Mouse (Mus musculus) regulatory T cell (primary cell): ENCODE measurements at regions not wholly inside any gene's neighbourhood (a gene's known extent, or its start where the extent isn't known, plus 50 kb on each side); places are given as distances from the start of the nearest gene placed in this dataset.

Experiments
- in situ Hi-C: fragments of 300-600 bp; cut with MboI, MseI; formaldehyde crosslinking; loops from one replicate; pipeline ENCODE4 v1.15.1; 2025; ENCODE audit warnings: high pct_unique_total_duplicates

DNA sequence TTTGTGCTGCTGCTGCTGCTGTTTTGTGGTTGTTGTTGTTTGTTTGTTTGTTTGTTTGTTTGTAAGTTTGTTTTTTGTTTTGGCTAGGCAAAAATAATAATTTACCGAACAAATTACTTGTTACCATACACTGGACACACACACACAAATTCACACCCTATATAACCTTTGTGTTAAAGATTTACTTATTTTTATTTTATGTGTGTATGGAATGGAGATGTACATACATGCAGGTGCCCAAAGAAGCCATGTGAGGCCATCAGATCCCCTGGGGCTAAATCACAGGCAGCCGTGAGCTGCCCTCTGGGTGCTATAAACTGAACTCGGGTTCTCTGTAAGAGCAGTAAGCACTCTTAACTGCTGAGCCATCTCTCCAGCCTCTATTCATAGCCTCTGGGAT is 56.0 kb downstream of the Pttg1 start:
- in situ Hi-C loops, result no loop called here

DNA sequence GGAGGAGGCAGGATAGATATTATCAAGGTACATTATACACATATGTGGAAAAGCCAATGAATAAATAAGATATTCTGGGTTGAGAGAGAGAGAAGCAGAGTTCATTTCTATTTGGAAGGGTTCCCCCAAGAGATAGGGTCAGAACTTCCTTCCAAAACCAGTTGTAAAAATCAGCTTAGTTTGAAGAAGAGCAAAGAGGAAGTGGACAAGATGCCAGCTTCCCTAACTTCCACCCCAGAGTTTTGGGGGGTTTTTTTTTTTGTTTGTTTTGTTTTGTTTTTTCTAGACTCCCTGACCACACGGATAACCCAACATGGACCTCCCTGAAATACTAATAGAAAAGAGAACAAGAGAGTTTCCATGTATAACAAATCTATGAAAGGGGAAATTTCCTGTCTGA is 57.7 kb downstream of the Pttg1 start:
- in situ Hi-C loops, result no loop called here

DNA sequence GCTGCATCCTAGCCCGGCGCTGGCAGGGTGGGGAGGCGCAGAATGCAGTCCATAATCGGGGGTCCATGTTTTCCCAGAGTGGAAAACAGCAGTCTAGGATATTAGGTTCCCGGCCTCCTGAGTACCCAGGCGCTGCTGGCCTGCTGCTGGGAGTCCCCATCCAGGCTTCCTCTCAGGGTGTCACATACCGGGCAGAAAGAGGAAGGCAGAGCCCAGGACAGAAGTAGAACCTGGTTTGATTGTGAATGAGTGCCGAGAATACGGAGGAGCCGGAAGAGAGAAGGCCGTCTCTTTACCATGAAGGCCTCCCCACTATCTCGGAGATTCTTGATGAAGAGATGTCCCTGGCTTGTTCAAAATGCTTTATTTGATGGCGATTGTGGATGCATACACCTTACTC is 64.2 kb downstream of the Pttg1 start:
- in situ Hi-C loops, result no loop called here

DNA sequence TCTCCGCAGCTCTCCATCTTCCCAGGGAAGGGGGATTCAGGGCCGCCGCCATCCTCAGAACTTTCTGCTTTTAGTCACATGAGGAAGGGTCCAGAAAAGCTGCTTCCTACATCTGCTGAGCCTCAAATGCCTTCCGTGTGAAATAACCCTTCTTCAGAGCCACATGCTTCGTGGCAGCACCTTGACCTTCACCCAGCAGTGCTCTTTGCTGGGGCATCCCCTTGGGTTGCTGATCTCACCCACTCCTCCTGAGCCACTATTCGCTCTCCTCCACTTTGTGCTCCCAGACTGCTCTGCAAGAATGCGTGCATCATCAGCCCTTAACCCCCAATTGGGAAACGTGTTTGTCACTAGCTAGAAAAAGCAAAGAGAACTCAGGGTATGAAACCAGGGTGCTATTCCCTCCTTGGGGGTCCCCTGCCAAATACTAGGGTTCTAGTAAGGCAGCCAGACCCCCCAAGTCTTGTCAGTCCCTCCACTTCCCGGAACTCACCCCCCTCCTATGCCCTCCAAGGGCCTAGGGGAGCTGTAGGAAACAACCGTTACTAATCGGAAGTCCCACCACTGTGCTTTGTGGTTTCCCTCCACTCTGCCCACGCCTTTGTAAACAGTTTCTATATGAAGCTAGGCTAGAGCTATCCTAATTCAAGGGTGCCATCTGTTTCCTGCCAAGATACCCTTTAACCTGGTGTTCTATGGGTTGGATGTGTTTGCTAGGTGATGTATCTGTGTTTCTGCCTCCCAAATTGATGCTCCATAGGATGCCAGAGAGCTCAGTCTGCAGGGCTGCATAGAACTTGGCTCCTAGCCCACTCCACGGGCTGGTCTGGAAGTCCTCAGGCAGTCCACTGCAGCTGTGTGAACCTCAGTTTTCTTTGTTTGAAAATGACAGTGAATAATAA is 67.4 kb downstream of the Pttg1 start:
- in situ Hi-C loops, result no loop called here

DNA sequence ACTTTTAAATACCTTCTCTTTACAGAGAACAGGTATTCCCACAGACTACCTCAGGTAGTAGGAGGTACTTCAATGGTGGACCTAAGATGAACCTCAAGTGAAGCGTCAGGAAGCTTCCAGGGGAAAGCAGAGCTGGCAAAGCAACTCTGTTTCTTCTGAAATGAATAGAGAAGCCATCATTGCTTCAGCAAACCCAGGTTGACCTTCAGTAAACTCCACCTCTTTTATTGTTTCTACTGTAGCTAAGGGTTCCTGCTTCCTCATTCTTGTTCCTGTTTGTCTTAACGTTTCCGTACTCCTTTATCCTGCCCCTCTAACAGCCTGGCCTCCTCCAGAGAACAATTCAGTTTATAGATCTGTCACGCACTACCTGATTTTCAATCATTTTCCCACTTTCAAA is 72.4 kb downstream of the Pttg1 start:
- in situ Hi-C loops, result no loop called here

DNA sequence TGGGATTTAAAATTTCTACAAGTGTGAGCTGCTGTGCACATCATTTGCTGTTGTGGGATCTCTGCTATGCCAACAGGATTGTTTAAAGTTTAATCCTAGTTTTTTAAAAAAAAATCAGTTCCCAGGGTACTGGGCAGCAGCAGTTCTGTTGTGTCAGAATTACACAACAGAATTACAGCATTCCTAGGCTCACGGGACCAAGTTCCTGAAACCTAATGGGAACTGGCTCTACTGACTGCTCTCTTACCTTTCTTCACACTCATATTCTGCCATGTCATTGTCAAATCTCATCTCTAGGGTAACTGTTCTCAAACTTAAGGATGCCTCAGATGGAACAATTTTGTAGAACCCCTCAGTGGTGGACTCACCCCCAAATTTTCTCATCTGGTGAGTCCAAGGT is 73.0 kb downstream of the Pttg1 start:
- in situ Hi-C loops, result no loop called here

DNA sequence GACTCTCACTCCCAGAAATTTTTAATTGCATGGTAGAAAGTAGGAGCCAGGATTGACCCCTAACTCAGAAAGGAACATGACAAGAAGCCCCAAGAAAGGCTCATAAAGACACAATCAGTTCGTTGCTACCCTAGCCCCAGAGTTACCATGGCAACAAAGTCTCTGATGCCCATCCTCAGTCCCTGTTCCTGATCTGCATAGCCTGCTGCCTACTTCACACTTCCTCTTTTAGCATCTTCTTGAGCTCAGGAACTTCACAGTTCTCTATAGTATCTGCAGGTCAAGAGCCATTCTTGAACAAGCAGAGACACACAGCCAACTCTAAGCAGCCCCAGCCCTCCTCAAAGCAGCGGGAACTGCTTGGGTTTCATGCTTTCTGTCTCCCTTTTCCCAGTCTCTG is 74.2 kb downstream of the Pttg1 start:
- in situ Hi-C loops, result no loop called here

DNA sequence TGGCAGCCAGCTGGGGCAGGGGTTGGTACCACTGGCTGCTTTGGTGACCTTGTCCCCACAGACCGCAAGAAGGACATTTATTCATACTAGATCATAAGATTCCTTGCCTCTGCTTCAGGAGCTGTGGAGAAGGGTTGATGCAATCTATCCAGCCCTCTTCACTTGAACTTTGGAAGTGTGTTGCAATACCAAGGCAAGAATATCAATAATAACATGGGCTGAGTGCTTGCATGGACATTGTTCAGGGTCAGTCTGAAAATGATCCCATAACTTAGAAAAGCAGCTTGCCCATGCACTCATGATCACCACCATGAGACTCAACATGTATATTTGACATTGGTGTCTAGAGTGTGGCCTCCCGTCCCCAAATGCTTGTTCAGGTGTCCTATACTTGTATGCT is 74.7 kb downstream of the Pttg1 start:
- in situ Hi-C loops, result no loop called here

DNA sequence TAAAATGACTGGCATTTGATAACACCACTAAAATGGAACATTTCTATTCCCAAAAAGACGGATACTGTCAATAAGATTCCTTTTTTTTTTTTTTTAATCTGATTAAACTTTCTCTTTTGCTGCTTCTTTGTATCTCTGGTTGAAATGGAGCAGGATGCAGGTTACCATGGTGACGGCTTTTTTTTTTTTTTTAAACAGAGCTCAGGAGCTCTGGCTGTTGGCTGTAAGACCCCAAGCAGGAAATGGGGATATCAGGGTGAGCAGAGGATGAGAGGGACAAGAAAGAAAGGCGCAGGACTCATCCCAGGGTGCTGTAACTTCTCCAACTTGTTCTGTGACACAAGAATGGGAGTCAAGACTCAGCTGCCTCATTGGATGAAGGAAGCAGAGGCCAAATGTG is 75.8 kb downstream of the Pttg1 start:
- in situ Hi-C loops, result no loop called here

DNA sequence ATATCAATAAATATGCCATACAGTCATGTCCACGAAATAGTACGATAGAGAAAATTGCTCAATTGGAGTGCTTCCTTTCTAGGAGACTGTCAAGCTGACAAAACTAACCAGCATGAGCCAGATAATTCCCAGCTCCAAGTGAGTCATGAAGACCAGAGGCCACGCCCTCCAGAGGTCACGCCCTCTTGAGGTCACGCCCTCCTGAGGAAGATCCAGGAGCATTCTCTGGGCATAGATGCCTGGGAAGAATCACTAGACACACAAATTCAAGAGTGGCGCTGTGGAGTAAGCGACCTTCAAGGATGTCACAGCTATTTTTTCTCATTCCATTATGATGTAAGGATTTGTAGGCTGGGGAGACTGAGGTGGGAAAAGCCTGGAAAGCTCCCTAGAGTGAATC is 76.5 kb downstream of the Pttg1 start:
- in situ Hi-C loops, result loop anchor here (5.0 kb wide), 1 partner anchor 137 kb away; no protein-coding TSS in a partner anchor

DNA sequence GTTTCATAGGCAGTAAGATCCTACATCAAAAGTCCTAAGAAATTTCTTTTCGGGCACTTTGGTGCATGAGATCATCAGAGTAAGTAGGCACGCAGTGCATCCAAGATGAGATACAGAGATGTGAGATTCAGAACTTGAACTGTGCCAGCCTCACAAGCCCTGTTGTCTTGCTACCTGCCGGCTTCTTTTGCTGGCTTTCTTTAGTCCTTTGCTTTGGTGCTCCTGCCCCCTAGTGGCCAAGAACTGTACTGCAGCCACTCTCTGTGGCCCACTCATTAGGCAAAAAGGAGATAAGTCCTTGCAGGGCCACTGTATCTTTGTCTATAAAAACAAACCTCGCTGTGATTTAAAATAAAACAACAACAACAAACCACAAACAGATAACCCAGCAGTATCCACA is 77.5 kb downstream of the Pttg1 start:
- in situ Hi-C loops, result loop anchor here (5.0 kb wide), 1 partner anchor 136 kb away; no protein-coding TSS in a partner anchor

DNA sequence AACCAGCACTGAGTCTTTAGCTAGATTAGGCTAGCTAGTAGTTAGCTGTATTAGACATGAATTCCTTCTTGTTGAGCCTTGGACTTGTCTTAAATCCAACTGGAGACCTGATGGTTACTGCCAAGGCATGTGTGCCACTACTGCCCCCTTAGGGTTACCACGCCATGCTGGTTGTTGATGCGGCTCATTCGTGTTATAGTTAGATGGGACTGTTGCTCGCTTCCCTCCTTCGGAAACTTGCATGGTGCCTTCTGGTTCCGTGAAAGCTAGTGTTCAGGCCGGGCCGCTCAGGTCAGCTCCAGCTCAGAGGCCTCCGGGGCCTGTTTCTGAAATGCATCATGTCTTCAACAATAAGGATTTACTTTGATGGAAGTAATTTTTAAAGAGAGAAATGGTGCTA is 79.6 kb downstream of the Pttg1 start:
- in situ Hi-C loops, result loop anchor here (5.0 kb wide), 1 partner anchor 134 kb away; no protein-coding TSS in a partner anchor

DNA sequence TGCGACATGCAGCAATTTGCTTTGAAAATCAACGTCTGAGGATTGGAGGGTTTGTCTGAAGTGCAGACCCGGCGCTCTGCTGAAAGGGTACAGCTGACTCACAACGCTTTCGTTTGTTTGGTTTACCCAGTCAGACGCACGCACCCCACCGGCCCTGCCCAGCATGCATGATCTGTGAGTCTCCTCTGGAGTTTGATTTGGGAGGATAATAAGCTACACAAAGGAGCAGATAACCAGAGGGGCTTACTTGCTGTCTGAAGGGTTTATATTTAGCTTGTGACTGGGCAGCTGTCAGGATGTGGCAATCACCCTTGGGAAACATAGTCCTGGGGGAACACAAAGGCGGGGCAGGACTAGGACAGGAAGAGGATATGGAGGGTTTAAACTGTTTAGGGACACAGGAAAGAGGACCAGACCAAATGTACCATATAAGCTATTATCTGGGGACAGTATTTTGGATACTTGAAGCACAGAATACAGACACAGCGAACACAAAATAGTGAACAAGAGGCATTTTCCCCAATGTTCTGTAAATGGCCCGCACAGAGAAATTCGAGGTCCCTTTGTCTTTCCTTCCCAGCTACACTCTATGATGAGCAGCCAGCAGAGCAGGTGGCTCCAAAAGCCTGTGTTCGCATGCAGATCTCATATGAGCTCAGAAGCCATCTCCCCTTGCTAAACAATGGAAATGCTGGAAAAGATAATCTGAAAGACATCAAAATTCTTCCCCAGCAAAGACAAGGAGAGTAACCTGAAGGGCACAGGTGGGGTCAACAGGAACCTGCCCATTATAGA is 81.1 kb downstream of the Pttg1 start:
- in situ Hi-C loops, result loop anchor here (5.0 kb wide), 1 partner anchor 133 kb away; no protein-coding TSS in a partner anchor

DNA sequence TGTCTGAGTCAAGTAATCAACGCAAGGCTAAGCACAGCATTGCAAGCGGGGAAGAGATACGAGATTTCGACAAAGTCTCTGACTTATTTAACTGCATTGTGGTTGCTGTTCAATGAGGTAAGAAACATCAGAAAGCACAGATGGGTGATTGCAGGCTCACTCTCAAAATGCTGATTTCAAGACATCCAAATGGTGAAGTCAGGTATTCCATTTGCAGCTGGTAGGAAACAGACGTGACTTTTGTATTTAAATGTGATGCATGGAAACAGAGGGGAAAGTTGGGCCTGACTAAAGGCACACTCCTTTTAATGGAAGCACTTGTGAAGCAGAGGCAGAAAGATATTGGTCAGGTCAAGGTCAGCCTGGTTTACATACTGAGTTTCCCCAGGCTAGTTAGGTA is 82.5 kb downstream of the Pttg1 start:
- in situ Hi-C loops, result no loop called here

DNA sequence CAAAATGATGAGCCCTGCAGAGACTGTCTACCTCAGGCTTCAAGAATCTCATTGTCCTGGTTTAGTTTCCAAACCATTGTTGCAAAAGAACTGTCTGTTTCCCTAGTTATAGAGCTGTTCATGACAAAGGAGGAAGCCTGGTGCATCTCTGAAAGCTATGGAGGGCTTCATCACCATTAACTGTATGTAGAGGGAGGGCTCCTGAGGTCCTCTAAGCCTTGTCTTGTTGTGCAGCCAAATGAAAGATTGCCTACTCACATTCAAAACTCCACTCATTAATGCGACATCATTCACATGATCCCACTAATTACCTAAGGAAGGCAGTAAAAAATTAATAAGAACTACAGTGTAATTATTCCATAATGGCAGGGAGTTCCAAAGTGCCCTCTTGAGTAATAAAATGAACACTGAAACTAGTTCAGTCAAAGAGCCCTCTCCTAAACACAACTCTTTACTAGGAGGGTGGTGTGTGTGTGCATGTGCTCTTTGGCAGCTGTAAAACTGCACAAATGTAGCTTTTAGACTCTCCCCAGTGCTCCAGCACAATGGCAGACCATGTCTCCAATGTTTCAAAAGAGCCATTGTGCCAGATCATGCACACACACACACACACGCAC is 87.6 kb downstream of the Pttg1 start:
- in situ Hi-C loops, result no loop called here

DNA sequence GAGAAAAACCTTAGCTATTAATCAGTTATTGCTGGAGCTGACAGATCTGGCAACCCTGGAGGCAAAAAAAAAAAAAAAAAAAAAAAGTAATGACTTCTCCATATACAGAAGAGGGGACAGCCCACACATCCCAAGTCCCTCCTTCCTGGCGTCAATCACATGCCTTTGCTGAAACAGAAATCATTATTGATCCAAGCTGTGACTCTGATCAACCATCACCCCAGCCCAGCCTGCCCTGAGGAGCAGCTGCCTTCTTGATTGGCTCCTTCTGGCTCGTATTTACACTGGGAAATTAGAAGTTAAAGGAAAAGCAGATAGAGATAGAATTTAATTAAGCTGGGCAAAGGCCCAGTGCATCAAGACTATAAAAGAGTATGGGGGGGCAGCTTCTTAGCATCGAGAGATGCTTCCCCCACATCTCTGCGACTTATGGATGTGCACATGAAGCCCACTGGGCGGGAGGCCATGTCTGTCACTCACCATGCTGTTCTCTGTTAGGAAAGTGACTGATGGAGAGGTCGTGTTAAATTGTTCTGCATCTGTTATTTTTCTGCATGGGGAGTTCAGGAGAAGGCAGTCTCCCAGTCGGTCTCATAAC is 90.3 kb downstream of the Pttg1 start:
- in situ Hi-C loops, result no loop called here

DNA sequence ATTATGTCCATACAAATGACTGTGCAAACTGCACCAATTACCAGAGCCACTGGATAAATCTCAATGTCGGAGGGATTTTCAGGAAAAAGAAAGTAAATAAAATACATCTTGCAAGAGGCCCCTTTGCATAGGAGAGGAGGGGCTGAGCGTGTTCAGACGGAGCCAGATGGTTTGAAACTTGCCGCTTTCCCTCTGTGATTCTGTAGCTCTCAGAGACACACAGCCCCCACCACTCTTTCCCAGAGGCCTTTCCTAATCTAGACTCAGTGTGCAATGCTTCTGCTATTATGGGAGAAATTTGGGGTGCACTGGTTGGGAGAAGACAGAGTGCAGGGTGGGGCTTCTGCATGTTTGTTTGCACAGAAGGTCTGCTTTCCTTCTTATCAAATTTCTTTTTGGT is 92.5 kb downstream of the Pttg1 start:
- in situ Hi-C loops, result no loop called here

DNA sequence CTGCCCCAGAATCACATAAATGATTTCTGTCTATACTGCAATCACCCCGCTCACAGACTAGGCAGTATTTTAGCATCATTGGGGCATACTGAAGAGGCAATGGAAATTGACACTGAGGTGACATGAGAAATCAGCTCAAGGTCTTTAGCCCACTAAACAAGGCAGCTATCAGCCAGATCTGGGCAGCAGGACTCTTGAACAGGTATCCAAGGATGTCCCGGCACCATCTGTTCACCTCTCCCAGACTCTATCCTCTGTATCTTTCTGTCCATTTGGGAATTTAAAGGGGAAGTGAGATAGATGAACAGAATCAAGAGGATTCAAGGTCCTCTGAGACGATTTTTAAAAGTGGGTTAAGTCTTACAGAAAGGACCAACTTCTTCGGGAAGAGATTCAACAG is 112.1 kb downstream of the Pttg1 start:
- in situ Hi-C loops, result no loop called here
